Mouse (Mus musculus) E14TG2a.4 (cell line): Measurements from ENCODE around the gene Asic1.

Source experiments
- CTCF ChIP-seq: conservative IDR thresholded peaks from 2 replicates; pipeline ENCODE4 v1.5.1; 2014; ENCODE audit warnings: low read length
- NANOG ChIP-seq: IDR thresholded peaks from 2 replicates; pipeline ENCODE4 v1.6.1; 2014; ENCODE audit warnings: borderline replicate concordance, low read length, mixed read lengths
- POU5F1 ChIP-seq: IDR thresholded peaks from 2 replicates; pipeline ENCODE4 v1.6.1; 2014; ENCODE audit warnings: low read length, borderline replicate concordance

DNA sequence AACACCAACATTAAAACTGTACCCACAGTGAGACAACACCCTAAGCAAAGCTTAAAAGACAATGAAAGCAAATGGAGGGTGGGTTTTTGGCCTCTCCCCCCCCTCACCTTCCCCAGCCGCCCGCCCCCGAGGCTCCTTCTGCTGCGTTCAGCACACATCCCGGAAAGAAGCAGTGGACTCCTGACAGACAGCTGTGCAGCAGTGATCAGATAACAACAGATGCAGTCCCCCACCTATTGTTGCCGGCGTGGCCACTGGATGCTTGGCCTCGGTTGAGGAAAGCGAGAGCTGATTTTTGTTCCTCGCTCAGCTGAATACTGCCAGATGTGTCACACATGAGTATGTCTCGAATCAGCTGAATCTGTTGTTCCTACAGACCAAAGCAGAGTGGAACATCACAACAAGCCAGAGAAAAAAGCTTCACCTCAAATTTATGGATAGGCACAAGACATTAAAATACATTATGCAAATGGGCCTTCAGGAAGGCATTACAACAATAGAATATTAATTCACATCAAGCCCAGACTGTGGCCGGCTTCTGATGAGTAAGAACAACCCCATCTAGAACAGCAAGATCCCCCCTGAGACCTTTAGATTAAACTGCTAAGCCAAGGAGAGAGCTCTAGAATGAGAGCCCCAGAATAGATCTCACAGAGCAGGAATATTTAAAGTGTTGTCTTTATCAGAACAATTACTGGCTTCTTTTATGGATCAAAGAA lies 32.6 kb upstream of the Asic1 start:
- TF ChIP-seq CTCF (no peak), NANOG (no peak), POU5F1 (no peak)
